Mouse (Mus musculus) C2C12 (cell line): Measurements from ENCODE around the gene Trim8. TPM values are rescaled to one million over a fixed set of nuclear protein-coding genes. Genes with fewer than 3 reads are reported as not detected.

Experiments used
- H3K27me3 ChIP-seq: one replicate; pipeline ENCODE4 v1.6.1; 2011; ENCODE audit not compliant: control insufficient read depth, insufficient read depth, insufficient read length
- H3K36me3 ChIP-seq: one replicate; pipeline ENCODE4 v1.6.1; 2011; ENCODE audit not compliant: control insufficient read depth, insufficient read depth
- H3K4me3 ChIP-seq: one replicate; pipeline ENCODE4 v1.5.1; 2011; ENCODE audit warnings: mild to moderate bottlenecking, control low read depth; ENCODE audit not compliant: poor library complexity, insufficient read depth, severe bottlenecking
- H3K79me2 ChIP-seq: one replicate; pipeline ENCODE4 v1.6.1; 2011; ENCODE audit not compliant: control insufficient read depth, insufficient read depth
- H3K79me3 ChIP-seq: one replicate; pipeline ENCODE4 v1.6.1; 2011; ENCODE audit warnings: low read depth, control low read depth
- H3ac ChIP-seq: one replicate; pipeline ENCODE3; 2011; ENCODE audit warnings: low read depth; ENCODE audit not compliant: control insufficient read depth, insufficient read length
- CEBPB ChIP-seq: IDR thresholded peaks from one replicate; pipeline ENCODE4 v1.6.1; 2011; ENCODE audit warnings: low read depth, mild to moderate bottlenecking, control low read depth, moderate library complexity
- CTCF ChIP-seq: IDR thresholded peaks from one replicate; pipeline ENCODE4 v1.5.1; 2011; ENCODE audit not compliant: control insufficient read depth, insufficient read depth, insufficient read length
- FOSL1 ChIP-seq: IDR thresholded peaks from one replicate; pipeline ENCODE4 v1.8.0; 2011; ENCODE audit warnings: mild to moderate bottlenecking, low read length; ENCODE audit not compliant: poor library complexity, insufficient read depth, severe bottlenecking
- MAX ChIP-seq: IDR thresholded peaks from one replicate; pipeline ENCODE4 v1.6.1; 2011; ENCODE audit warnings: mild to moderate bottlenecking, control low read depth
- MYOD1 ChIP-seq: IDR thresholded peaks from one replicate; pipeline ENCODE4 v1.6.1; 2011; ENCODE audit warnings: low read depth; ENCODE audit not compliant: control insufficient read depth, insufficient read length
- MYOG ChIP-seq: IDR thresholded peaks from one replicate; pipeline ENCODE4 v1.6.1; 2011; ENCODE audit not compliant: control insufficient read depth, insufficient read length; ENCODE audit errors: extremely low read depth
- USF1 ChIP-seq: IDR thresholded peaks from one replicate; pipeline ENCODE4 v1.6.1; 2011; ENCODE audit warnings: low read depth, mild to moderate bottlenecking, control low read depth, moderate library complexity
- polyA plus RNA-seq: library from polyadenylated mRNA; unstranded; fragments of >200 nt; fragmentation: generic; extraction: Trizol; gene quantifications from one replicate; pipeline ENCODE4 v1.2.1, GENCODE M21; 2012; ENCODE audit warnings: missing spikeins

The Trim8 gene
- polyA plus RNA-seq, 1 experiment: 26.8 TPM

GRCm38 (mm10) chr19:46515287-46515821 is 13.9 kb downstream of the Trim8 start:
- Histone ChIP-seq H3K36me3 (peaks cover 57% of the 10 kb centered on the region), H3K79me3 (peaks cover 21% of the 10 kb centered on the region), H3K4me3 (no peak overlapping the region), H3ac (no peak overlapping the region), H3K79me2 (peaks cover 38% of the 10 kb centered on the region), H3K27me3 (no peaks in the 10 kb centered on the region)
- TF ChIP-seq MAX (no peak), USF1 (no peak), FOSL1 (no peak), MYOD1 (no peak), CEBPB (no peak), MYOG (no peak), CTCF (no peak)

GRCm38 (mm10) chr19:46516667-46517528 is 15.4 kb downstream of the Trim8 start:
- TF ChIP-seq CEBPB: no peak
- TF ChIP-seq USF1: no peak
- TF ChIP-seq MYOG: no peak
- TF ChIP-seq FOSL1: no peak
- TF ChIP-seq MAX: no peak
- no peak for TF ChIP-seq MYOD1
- Histone ChIP-seq H3K79me3 (peaks cover 7% of the 10 kb centered on the region), H3K36me3 (peaks cover 51% of the 10 kb centered on the region), H3ac (no peak overlapping the region), H3K27me3 (no peaks in the 10 kb centered on the region), H3K4me3 (no peak overlapping the region), H3K79me2 (peaks cover 23% of the 10 kb centered on the region)

- peaks cover 43% of the 10 kb centered on the region for H3K36me3 ChIP-seq
- no peaks in the 10 kb centered on the region for H3K27me3 ChIP-seq
- H3K4me3 ChIP-seq: no peak overlapping the region
- TF ChIP-seq MAX (no peak), FOSL1 (no peak), MYOD1 (peak; percentile 93), CTCF (no peak), USF1 (no peak), CEBPB (no peak), MYOG (no peak)
- no peak overlapping the region for H3ac ChIP-seq
- H3K79me3 ChIP-seq: no peaks in the 10 kb centered on the region
- H3K79me2 ChIP-seq: peaks cover 14% of the 10 kb centered on the region
Observed at GRCm38 (mm10) chr19:46517529-46518351, 16.2 kb downstream of the Trim8 start.

GRCm38 (mm10) chr19:46518352-46518787 is 16.9 kb downstream of the Trim8 start:
- no peaks in the 10 kb centered on the region for H3K27me3 ChIP-seq
- peaks cover 37% of the 10 kb centered on the region for H3K36me3 ChIP-seq
- H3ac ChIP-seq: peak overlapping the region; percentile 76
- H3K79me2 ChIP-seq: peaks cover 9% of the 10 kb centered on the region
- TF ChIP-seq USF1: no peak
- TF ChIP-seq MYOD1: peak; percentile 83
- no peak overlapping the region for H3K4me3 ChIP-seq
- H3K79me3 ChIP-seq: no peaks in the 10 kb centered on the region

- Histone ChIP-seq H3K79me3 (no peaks in the 10 kb centered on the region), H3K4me3 (no peak overlapping the region), H3ac (no peak overlapping the region), H3K27me3 (no peaks in the 10 kb centered on the region), H3K79me2 (peaks cover 7% of the 10 kb centered on the region), H3K36me3 (peaks cover 31% of the 10 kb centered on the region)
- TF ChIP-seq CEBPB: no peak
- no peak for TF ChIP-seq USF1
- no peak for TF ChIP-seq MYOG
- TF ChIP-seq FOSL1: no peak
- no peak for TF ChIP-seq MYOD1
Observed at GRCm38 (mm10) chr19:46518828-46519621, 17.5 kb downstream of the Trim8 start.
